Mouse (Mus musculus): Measurements from ENCODE around the gene Atp9a. TPM values are rescaled to one million over a fixed set of nuclear protein-coding genes. Genes with fewer than 3 reads are reported as not detected.
A peak's percentile ranks its signal among the peaks of the same experiment; 100 is the strongest.
"Not testable (repeated sequence)": the region's sequence is repeated elsewhere in the genome, so short reads cannot be mapped to it uniquely, and the experiment has no call there.

Atp9a gene
- 100 to 1,000 TPM; 417 to 436 TPM for total RNA-seq (2021)
- long read RNA-seq, experiment 1, transcript Atp9a-201 (28 exons, 3,529 nt) = major isoform, 565 of 789 reads
- long read RNA-seq, experiment 1, transcript Atp9a-204 (28 exons, 3,456 nt) = minor isoform, 18 of 789 reads
- long read RNA-seq, experiment 1, partial matches to known transcripts = 113 of 789 reads
- long read RNA-seq, experiment 1, other reads (novel, unspliced or antisense) = 90 of 789 reads
- long read RNA-seq, experiment 2, transcript Atp9a-202 (28 exons, 3,729 nt) = minor isoform, 5 of 538 reads
- long read RNA-seq, experiment 2, transcript Atp9a-204 (28 exons, 3,456 nt) = minor isoform, 8 of 538 reads
- long read RNA-seq, experiment 2, transcript Atp9a-201 (28 exons, 3,529 nt) = major isoform, 374 of 538 reads
- long read RNA-seq, experiment 2, partial matches to known transcripts = 91 of 538 reads
- long read RNA-seq, experiment 2, other reads (novel, unspliced or antisense) = 60 of 538 reads

GRCm38 (mm10) chr2:168742059-168742627 is at the start of gene Atp9a:
Gene Atp9a (minus strand): TSS chr2:168742409.
- DNase-seq (ENCODE audit: low spot score in 2 of 2) = peak; percentile 69 to 83

- no peak for DNase-seq (ENCODE audit: low spot score in 2 of 2)
Measured at GRCm38 (mm10) chr2:168791115-168791802, 49.0 kb upstream of the Atp9a start.

GRCm38 (mm10) chr2:168786174-168786573 is 44.0 kb upstream of the Atp9a start:
- DNase-seq (ENCODE audit: low spot score in 2 of 2) = no peak

GRCm38 (mm10) chr2:168780596-168780995 is 38.4 kb upstream of the Atp9a start:
- DNase-seq (ENCODE audit: low spot score in 2 of 2) = no peak

- DNase-seq (ENCODE audit: low spot score in 2 of 2) = no peak
Measured at GRCm38 (mm10) chr2:168780024-168780423, 37.8 kb upstream of the Atp9a start.

GRCm38 (mm10) chr2:168777481-168777880 is 35.3 kb upstream of the Atp9a start:
- DNase-seq (ENCODE audit: low spot score in 2 of 2) = no peak

- no peak for DNase-seq (ENCODE audit: low spot score in 2 of 2)
Measured at GRCm38 (mm10) chr2:168776238-168776637, 34.0 kb upstream of the Atp9a start.

- DNase-seq (ENCODE audit: low spot score in 2 of 2) = no peak
Measured at GRCm38 (mm10) chr2:168769259-168769658, 27.1 kb upstream of the Atp9a start.

GRCm38 (mm10) chr2:168767582-168767981 is 25.4 kb upstream of the Atp9a start, which contains the start of gene Sall4:
Gene Sall4 (minus strand): TSS chr2:168767943.
- no peak for DNase-seq (ENCODE audit: low spot score in 2 of 2)

GRCm38 (mm10) chr2:168766538-168767361 is 24.5 kb upstream of the Atp9a start:
- DNase-seq (ENCODE audit: low spot score in 2 of 2) = no peak

- DNase-seq (ENCODE audit: low spot score in 2 of 2) = no peak
Measured at GRCm38 (mm10) chr2:168765696-168766537, 23.7 kb upstream of the Atp9a start.

GRCm38 (mm10) chr2:168765065-168765681 is 23.0 kb upstream of the Atp9a start:
- DNase-seq (ENCODE audit: low spot score in 2 of 2) = peak; percentile 34 to 54

- no peak for DNase-seq (ENCODE audit: low spot score in 2 of 2)
Measured at GRCm38 (mm10) chr2:168764460-168764867, 22.3 kb upstream of the Atp9a start.

- no peak for DNase-seq (ENCODE audit: low spot score in 2 of 2)
Measured at GRCm38 (mm10) chr2:168763785-168764184, 21.6 kb upstream of the Atp9a start.

GRCm38 (mm10) chr2:168762411-168762815 is 20.2 kb upstream of the Atp9a start:
- no peak for DNase-seq (ENCODE audit: low spot score in 2 of 2)

- no peak for DNase-seq (ENCODE audit: low spot score in 2 of 2)
Measured at GRCm38 (mm10) chr2:168761954-168762353, 19.7 kb upstream of the Atp9a start.

GRCm38 (mm10) chr2:168761141-168761540 is 18.9 kb upstream of the Atp9a start:
- DNase-seq (ENCODE audit: low spot score in 2 of 2) = no peak

- DNase-seq (ENCODE audit: low spot score in 2 of 2) = not testable (repeated sequence)
Measured at GRCm38 (mm10) chr2:168744406-168744805, 2.2 kb upstream of the Atp9a start.

- DNase-seq (ENCODE audit: low spot score in 2 of 2) = peak; percentile 42 to 73
Measured at GRCm38 (mm10) chr2:168742649-168743048, 440 bp upstream of the Atp9a start.

Measured in left cerebral cortex, adult 18-20 months (tissue).